Mouse (Mus musculus) layer of hippocampus, adult 9-10 months (tissue): ENCODE data around the gene Arxes1.
"Not testable (repeated sequence)": the region's sequence is repeated elsewhere in the genome, so short reads cannot be mapped to it uniquely, and the experiment has no call there.

Source experiments
- DNase-seq: peaks from one replicate; pipeline ENCODE4 v3.0.0; 2022; ENCODE audit warnings: low spot score

Gene Arxes1

GRCm38 (mm10) chrX:136032799-136033763 is at the start of gene Arxes1:
TSS of gene Arxes1 (plus strand) at chrX:136033367.
- DNase-seq: not testable (repeated sequence)

- DNase-seq: no peak
Measured at GRCm38 (mm10) chrX:135984539-135985260, 48.5 kb upstream of the Arxes1 start.

GRCm38 (mm10) chrX:135986267-135986666 is 46.9 kb upstream of the Arxes1 start:
- no peak for DNase-seq

- no peak for DNase-seq
Measured at GRCm38 (mm10) chrX:135990661-135991060, 42.5 kb upstream of the Arxes1 start.

- DNase-seq: not testable (repeated sequence)
Measured at GRCm38 (mm10) chrX:135993192-135993594, 40.0 kb upstream of the Arxes1 start.

GRCm38 (mm10) chrX:135993664-135994119 is 39.5 kb upstream of the Arxes1 start, which contains the start of gene Arxes2:
TSS of gene Arxes2 (plus strand) at chrX:135993824.
- not testable (repeated sequence) for DNase-seq

GRCm38 (mm10) chrX:136007199-136007843 is 25.8 kb upstream of the Arxes1 start:
- DNase-seq: no peak

- DNase-seq: no peak
Measured at GRCm38 (mm10) chrX:136014392-136014791, 18.8 kb upstream of the Arxes1 start.

GRCm38 (mm10) chrX:136030331-136030730 is 2.8 kb upstream of the Arxes1 start:
- DNase-seq: no peak

GRCm38 (mm10) chrX:136043726-136044125 is 10.6 kb downstream of the Arxes1 start:
- DNase-seq: no peak

GRCm38 (mm10) chrX:136047528-136047927 is 14.4 kb downstream of the Arxes1 start:
- DNase-seq: peak; percentile 61

GRCm38 (mm10) chrX:136051219-136051618 is 18.1 kb downstream of the Arxes1 start:
- no peak for DNase-seq

- DNase-seq: no peak
Measured at GRCm38 (mm10) chrX:136060698-136061097, 27.5 kb downstream of the Arxes1 start.

- DNase-seq: not testable (repeated sequence)
Measured at GRCm38 (mm10) chrX:136067201-136067991, 34.2 kb downstream of the Arxes1 start.

- DNase-seq: not testable (repeated sequence)
Measured at GRCm38 (mm10) chrX:136068020-136068419, 34.9 kb downstream of the Arxes1 start, which contains the start of gene Bex2. TSS of gene Bex2 (minus strand) at chrX:136068236.
